ENCODE assay signal across 8 mouse cellular contexts in the genomic region with DNA sequence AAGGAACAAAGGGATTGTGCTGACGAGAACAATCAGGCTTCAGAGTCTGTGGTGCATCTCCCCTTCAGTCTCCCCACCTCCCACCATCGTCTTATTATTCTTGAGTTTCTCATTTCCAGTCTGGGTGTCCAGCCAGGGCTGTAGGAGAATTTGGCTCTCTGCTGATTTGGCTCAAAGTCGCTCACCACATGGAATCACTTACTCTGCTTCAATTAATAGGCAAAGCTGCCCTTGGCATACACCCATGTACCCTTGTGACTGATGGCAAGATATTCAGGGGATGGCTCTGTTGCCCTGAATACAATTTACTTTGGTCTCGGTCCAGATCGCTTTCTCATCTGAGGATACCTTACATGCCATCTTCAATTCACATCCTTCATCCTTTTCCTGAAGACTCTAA. TPM values are rescaled to one million over a fixed set of nuclear protein-coding genes. Genes with fewer than 3 reads are reported as not detected.
DNase-seq lines count a peak whose midpoint lies in the region; ATAC-seq lines count a peak whose summit lies in the region.

No protein-coding gene starts in this region.

- WGBS in forebrain, embryonic 13.5 days: 47% methylated on average over 5 of the region's 5 CpGs
- WGBS in limb, embryonic 13.5 days: 53% methylated on average over 5 of the region's 5 CpGs

- peaks cover 59% of the 10 kb centered on the region for H3K4me1 ChIP-seq in forebrain, embryonic 13.5 days
- peaks cover 54% of the 10 kb centered on the region for H3K4me1 ChIP-seq in limb, embryonic 13.5 days

- no peak for ATAC-seq in forebrain, embryonic 13.5 days
- no peak for ATAC-seq in limb, embryonic 13.5 days (ENCODE audit: low FRiP score, low read depth)
- ATAC-seq in activated CD4-positive, CD25-positive, alpha-beta regulatory T cell, adult 4 months: no peak

- H3K4me2 ChIP-seq in forebrain, embryonic 13.5 days: peak overlapping the region; percentile 69
- H3K4me2 ChIP-seq in limb, embryonic 13.5 days (replicated peaks): peak overlapping the region; percentile 84

- peaks cover 10% of the 10 kb centered on the region; the same call in 1 of the 2 replicates for H3K36me3 ChIP-seq in forebrain, embryonic 13.5 days (ENCODE audit: poor library complexity, severe bottlenecking)
- peaks cover 20% of the 10 kb centered on the region; the same call in 1 of the 2 replicates for H3K36me3 ChIP-seq in limb, embryonic 13.5 days

- peak overlapping the region; percentile 85 for H3K4me3 ChIP-seq in forebrain, embryonic 13.5 days
- peak overlapping the region; percentile 76 for H3K4me3 ChIP-seq in limb, embryonic 13.5 days

- H3K27me3 ChIP-seq in forebrain, embryonic 13.5 days: no peaks in the 10 kb centered on the region
- peaks cover 9% of the 10 kb centered on the region; the same call in 1 of the 2 replicates for H3K27me3 ChIP-seq in limb, embryonic 13.5 days

- peak; percentile 25 for DNase-seq in gastrocnemius, postnatal 25 days
- no peak for DNase-seq in gastrocnemius, postnatal 4 days (ENCODE audit: low spot score in 2 of 2)
- peak; percentile 92 for DNase-seq in NIH3T3 (ENCODE audit: low read depth)
- DNase-seq in spleen, adult 12 weeks (ENCODE audit: low spot score): no peak
- DNase-seq in gastrocnemius, postnatal 36 days: no peak

- intact Hi-C loops in gastrocnemius, postnatal 36 days (cut with DNase I): no loop called here

- H3K27ac ChIP-seq in forebrain, embryonic 13.5 days: peak overlapping the region; percentile 93; the same call in 1 of the 2 replicates
- H3K27ac ChIP-seq in limb, embryonic 13.5 days: peak overlapping the region; percentile 94; the same call in 1 of the 2 replicates

- peak overlapping the region; percentile 92 for H3K9ac ChIP-seq in forebrain, embryonic 13.5 days
- H3K9ac ChIP-seq in limb, embryonic 13.5 days: peak overlapping the region; percentile 87

- no peaks in the 10 kb centered on the region for H3K9me3 ChIP-seq in forebrain, embryonic 13.5 days (replicated peaks)
- H3K9me3 ChIP-seq in limb, embryonic 13.5 days: no peaks in the 10 kb centered on the region

RNA-seq across cellular contexts. Expression of gene Lix1l, which starts 2.4 kb away (rescaled TPM):
- 1 to 10 TPM; 6.7 to 7.0 TPM for total RNA-seq in gastrocnemius, postnatal 25 days (2021)
- total RNA-seq in gastrocnemius, postnatal 4 days (2021): 10 to 100 TPM; 41.8 to 42.9 TPM
- polyA plus RNA-seq in forebrain, embryonic 13.5 days (2015; fragmentation: Nextera tagmentation; extraction: Ambion mirVana): 6.9 and 7.2 TPM in 2 replicates
- polyA plus RNA-seq in limb, embryonic 13.5 days (2015; fragmentation: Nextera tagmentation; extraction: Ambion mirVana): 8.4 and 8.7 TPM in 2 replicates
- polyA plus RNA-seq in activated CD4-positive, CD25-positive, alpha-beta regulatory T cell, adult 4 months (2017; shearing (Covaris generic)): under 1 TPM; 0.09 to 0.14 TPM
- total RNA-seq in gastrocnemius, postnatal 36 days (2021): 1 to 10 TPM; 5.5 to 6.3 TPM

RNA-seq across cellular contexts. Expression of gene Ankrd34a, which starts 6.9 kb away (rescaled TPM):
- 1 to 10 TPM in 1 of 2 experiments, under 1 TPM in 1; 0.95 to 1.1 TPM for total RNA-seq in gastrocnemius, postnatal 25 days (2021)
- 1 to 10 TPM; 1.9 TPM for total RNA-seq in gastrocnemius, postnatal 4 days (2021)
- polyA plus RNA-seq in forebrain, embryonic 13.5 days (2015; fragmentation: Nextera tagmentation; extraction: Ambion mirVana): 6.6 and 6.7 TPM in 2 replicates
- polyA plus RNA-seq in limb, embryonic 13.5 days (2015; fragmentation: Nextera tagmentation; extraction: Ambion mirVana): 3.0 and 3.1 TPM in 2 replicates
- polyA plus RNA-seq in activated CD4-positive, CD25-positive, alpha-beta regulatory T cell, adult 4 months (2017; shearing (Covaris generic)): not detected
- total RNA-seq in gastrocnemius, postnatal 36 days (2021): under 1 TPM; 0.59 to 0.92 TPM

RNA-seq across cellular contexts. Expression of gene Polr3gl, which starts 9.3 kb away (rescaled TPM):
- 10 to 100 TPM; 34.0 to 38.1 TPM for total RNA-seq in gastrocnemius, postnatal 25 days (2021)
- total RNA-seq in gastrocnemius, postnatal 4 days (2021): 10 to 100 TPM; 32.4 to 34.2 TPM
- polyA plus RNA-seq in forebrain, embryonic 13.5 days (2015; fragmentation: Nextera tagmentation; extraction: Ambion mirVana): 37.5 and 40.2 TPM in 2 replicates
- 48.8 and 55.6 TPM in 2 replicates for polyA plus RNA-seq in limb, embryonic 13.5 days (2015; fragmentation: Nextera tagmentation; extraction: Ambion mirVana)
- polyA plus RNA-seq in activated CD4-positive, CD25-positive, alpha-beta regulatory T cell, adult 4 months (2017; shearing (Covaris generic)): 10 to 100 TPM; 25.1 to 35.6 TPM
- total RNA-seq in gastrocnemius, postnatal 36 days (2021): 10 to 100 TPM; 36.7 to 41.4 TPM

RNA-seq across cellular contexts. Expression of gene Rbm8a, which starts 26.4 kb away (rescaled TPM):
- 10 to 100 TPM; 22.9 to 24.1 TPM for total RNA-seq in gastrocnemius, postnatal 25 days (2021)
- total RNA-seq in gastrocnemius, postnatal 4 days (2021): 10 to 100 TPM; 67.3 to 77.2 TPM
- polyA plus RNA-seq in forebrain, embryonic 13.5 days (2015; fragmentation: Nextera tagmentation; extraction: Ambion mirVana): 161 and 168 TPM in 2 replicates
- 156 and 157 TPM in 2 replicates for polyA plus RNA-seq in limb, embryonic 13.5 days (2015; fragmentation: Nextera tagmentation; extraction: Ambion mirVana)
- polyA plus RNA-seq in activated CD4-positive, CD25-positive, alpha-beta regulatory T cell, adult 4 months (2017; shearing (Covaris generic)): 100 to 1,000 TPM in 1 of 2 experiments, 10 to 100 TPM in 1; 98.9 to 135 TPM
- 10 to 100 TPM; 19.9 to 29.7 TPM for total RNA-seq in gastrocnemius, postnatal 36 days (2021)

RNA-seq across cellular contexts. Expression of gene Gm16253, which starts 26.5 kb away (rescaled TPM):
- total RNA-seq in gastrocnemius, postnatal 25 days (2021): 1 to 10 TPM; 1.1 TPM
- total RNA-seq in gastrocnemius, postnatal 4 days (2021): 1 to 10 TPM; 1.5 TPM
- polyA plus RNA-seq in forebrain, embryonic 13.5 days (2015; fragmentation: Nextera tagmentation; extraction: Ambion mirVana): 1.2 and 1.3 TPM in 2 replicates
- polyA plus RNA-seq in limb, embryonic 13.5 days (2015; fragmentation: Nextera tagmentation; extraction: Ambion mirVana): 1.3 and 1.5 TPM in 2 replicates
- not detected for polyA plus RNA-seq in activated CD4-positive, CD25-positive, alpha-beta regulatory T cell, adult 4 months (2017; shearing (Covaris generic))
- 1 to 10 TPM; 1.4 to 2.4 TPM for total RNA-seq in gastrocnemius, postnatal 36 days (2021)

Comparison
In these comparisons a context has a peak if more than half of its experiments do, and no peak if none do; other contexts are left out.
1. DNase-seq: peak in gastrocnemius, postnatal 25 days (single experiment) and NIH3T3 (single experiment); none in gastrocnemius, postnatal 4 days (0 of 2), spleen, adult 12 weeks (single experiment) and gastrocnemius, postnatal 36 days (0 of 2).
2. RNA of gene Lix1l, which starts 2.4 kb away (total RNA-seq): 41.8 to 42.9 TPM in gastrocnemius, postnatal 4 days; 6.7 to 7.0 TPM in gastrocnemius, postnatal 25 days and 5.5 to 6.3 TPM in gastrocnemius, postnatal 36 days; every median in the first group is over 4 times any median in the second.